Mouse (Mus musculus): ENCODE results near the gene Iffo1.

The Iffo1 gene

DNA sequence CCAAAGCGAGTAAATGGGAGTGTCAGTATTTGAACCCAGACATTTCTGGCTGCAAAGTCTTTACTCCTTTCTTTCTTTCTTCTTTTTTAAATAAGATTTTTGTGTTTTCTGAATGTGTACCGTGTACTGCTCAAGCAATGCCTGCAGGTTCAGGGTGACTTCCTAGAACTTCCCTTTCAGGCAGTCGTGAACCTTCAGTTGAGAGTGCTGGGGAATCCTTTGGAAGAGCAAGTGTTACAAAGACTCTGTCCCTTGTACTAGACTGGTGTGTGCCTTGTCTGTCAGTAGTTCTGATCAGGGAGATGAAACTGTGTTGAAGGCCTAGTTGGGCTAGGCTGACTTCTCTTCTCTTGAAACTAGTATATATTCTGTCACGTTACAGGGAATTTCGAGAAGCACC is 47.8 kb downstream of the Iffo1 start:
- DNase-seq (ENCODE audit: low spot score): no peak

DNA sequence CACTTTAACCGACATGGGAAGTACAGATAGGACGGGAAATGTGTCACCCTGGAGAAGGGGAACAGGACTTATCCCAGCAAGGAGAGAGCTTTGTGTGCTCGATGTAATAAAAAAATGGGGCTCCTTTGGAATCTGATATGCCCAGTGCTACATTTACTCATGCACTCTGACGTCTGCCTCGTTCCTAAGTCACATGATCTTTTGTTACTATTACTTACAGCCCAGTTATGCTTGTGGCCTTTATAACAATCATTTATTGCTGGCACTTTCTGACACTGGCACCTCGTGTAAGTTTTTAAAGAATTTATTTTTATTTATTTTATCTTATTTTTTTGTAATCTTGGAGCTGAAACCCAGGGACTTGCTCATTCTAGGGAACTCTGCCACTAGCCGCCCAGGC is 48.3 kb downstream of the Iffo1 start:
- no peak for DNase-seq (ENCODE audit: low spot score)

DNA sequence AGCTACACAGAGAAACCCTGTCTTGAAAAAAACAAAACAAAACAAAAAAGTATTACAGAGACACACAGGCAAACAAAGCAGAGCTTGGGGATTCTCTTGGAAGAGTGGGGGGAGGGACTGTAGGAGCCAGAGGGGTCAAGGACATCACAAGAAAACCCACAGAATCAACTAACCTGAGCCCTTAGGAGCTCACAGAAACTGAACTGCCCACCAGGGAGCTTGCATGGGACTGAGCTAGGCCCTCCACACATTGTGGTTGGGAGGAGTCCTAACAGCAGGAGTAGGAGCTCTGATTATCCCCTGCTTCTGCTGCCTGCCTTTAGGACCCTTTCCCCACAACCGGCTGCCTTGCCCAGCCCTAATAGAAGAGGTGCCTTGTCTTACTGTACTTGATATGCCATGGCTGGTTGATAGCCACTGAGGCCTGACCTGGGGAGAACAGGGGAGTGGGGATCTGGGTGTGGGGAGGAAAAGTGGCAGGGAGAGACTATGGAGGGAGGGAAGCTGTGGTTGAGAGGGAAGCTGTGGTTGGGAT is 50.6 kb downstream of the Iffo1 start:
- no peak for DNase-seq (ENCODE audit: low spot score)

DNA sequence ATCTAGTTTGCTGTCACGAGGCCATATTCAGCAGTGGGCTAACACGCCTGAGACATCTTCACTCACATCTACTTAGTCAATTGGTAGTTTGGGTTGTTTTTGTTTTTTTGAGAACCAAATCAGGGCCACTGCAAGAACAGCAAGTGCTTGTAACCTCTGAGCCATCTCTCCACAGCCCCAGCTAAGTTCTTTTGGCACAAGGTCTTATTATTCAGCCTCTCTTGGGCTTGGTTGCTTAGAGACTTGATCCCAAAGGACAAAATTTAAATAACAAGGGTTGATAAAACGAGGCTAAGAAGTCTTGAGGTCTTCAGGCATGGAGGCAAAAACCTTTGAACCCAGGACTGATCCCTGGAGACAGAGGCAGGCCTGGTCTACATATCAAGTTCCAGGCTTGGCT is 51.3 kb downstream of the Iffo1 start:
- no peak for DNase-seq (ENCODE audit: low spot score)

DNA sequence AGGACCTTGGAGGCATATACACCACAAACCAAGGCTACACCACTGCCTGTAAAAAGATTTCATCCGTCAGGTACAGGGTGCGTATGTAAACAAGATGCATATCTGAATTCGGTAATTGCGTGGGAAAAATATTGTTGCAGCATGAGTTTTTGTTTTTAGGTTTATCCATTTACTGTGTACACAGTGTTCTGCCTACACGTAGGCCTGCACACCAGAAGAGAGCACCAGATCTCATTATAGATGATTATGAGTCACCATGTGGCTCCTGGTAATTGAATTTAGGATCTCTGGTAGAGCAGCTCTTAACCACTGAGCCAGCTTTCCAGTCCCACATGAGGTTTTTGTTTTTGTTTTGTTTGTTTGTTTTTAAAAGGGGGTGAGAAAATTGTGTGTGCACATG is 52.1 kb downstream of the Iffo1 start:
- no peak for DNase-seq (ENCODE audit: low spot score)

DNA sequence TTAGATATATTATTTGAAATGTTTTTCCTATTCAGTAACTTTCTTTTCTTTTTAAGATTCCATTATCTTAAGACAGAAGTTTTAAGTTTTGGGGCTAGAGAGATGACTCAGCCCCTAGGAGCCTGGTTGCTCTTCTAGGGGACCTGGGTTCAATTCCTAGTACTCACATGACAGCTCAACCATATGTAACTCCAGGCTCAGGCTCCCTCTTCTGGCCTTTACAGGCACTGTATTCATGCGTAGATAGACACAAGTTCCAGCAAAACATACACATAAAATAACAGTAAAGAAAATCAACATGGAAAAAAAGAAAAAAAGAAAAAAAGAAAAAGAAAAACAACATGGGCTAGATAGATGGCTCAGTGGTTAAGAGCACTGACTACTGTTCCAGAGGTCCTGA is 65.4 kb downstream of the Iffo1 start:
- DNase-seq (ENCODE audit: low spot score): no peak
